Mouse (Mus musculus): ENCODE measurements around the gene Tnfsf10. TPM values are rescaled to one million over a fixed set of nuclear protein-coding genes. Genes with fewer than 3 reads are reported as not detected.

Gene Tnfsf10
- polyA plus RNA-seq, 1 experiment from 2014 or later = not detected

DNA sequence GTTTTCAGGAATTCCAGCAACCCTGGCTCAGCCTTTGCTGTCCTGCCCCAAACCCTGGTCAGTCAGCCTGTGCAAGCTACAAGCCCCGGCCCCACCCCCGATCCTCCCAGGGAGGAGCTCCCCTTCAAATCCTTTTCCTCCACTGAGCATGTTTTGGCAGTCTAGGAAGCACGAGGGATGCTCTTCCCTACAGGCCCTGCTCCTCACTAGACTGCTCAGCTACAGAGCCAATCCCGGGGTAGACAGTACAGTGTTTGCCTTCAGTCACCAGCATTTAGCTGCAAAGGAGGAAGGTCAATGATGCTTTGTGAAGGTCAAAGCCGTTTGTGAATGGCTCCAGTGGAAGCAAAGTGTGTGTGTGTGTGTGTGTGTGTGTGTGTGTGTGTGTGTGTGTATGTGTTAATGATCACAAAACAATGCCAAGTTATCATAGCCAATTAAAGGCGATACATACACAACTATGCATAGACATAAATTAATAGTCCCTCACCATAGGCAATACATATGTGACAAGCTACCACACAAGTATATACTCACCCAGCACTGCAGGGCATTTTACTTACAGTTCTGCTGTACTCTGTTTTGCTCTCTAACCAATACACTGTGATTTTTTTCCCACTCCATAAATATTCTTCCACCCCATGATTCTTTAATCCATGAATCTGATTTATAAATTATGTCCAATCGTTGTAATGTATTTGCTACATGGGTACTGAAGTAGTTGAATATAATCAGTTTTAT is 23.0 kb upstream of the Tnfsf10 start:
- ATAC-seq (ENCODE audit: low FRiP score) (no peak), DNase-seq (ENCODE audit: low spot score) (no peak)
- Histone ChIP-seq H3K4me1 (replicated peaks; ENCODE audit: control insufficient read depth, insufficient read depth, low read length) (no peaks in the 10 kb centered on the region), H3K27ac (ENCODE audit: low read depth, low read length) (no peak overlapping the region), H3K27me3 (ENCODE audit: control insufficient read depth, insufficient read depth, low read length) (no peaks in the 10 kb centered on the region), H3K4me3 (ENCODE audit: low read depth, low read length) (no peak overlapping the region), H3K36me3 (ENCODE audit: control insufficient read depth, insufficient read depth, low read length) (no peaks in the 10 kb centered on the region), H3K4me2 (replicated peaks; ENCODE audit: low read depth, low read length) (no peak overlapping the region), H3K9me3 (ENCODE audit: control insufficient read depth, low read length) (no peaks in the 10 kb centered on the region), H3K9ac (ENCODE audit: low read depth, low read length) (no peak overlapping the region)
- 70% methylated on average over 7 of the region's 7 CpGs for WGBS

DNA sequence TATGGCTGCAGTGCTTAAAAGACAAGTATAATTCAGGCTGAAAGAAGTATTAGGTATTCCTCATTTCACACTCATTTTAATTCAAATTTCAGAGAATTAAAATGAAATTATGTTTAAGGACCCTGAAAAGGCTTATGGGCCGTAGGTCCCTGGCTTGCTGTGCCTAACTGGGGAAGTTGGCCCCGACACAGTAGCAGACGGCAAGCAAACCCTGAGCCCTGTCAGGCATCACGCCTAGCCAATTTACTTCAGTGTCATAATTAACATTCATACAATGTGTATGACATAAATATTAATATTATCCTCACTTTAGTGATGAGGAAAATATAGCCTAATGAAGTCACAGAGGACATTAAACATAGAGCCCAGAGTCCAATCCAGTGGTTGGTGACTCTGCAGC is 16.4 kb upstream of the Tnfsf10 start:
- H3K9me3 ChIP-seq (ENCODE audit: control insufficient read depth, low read length) = no peaks in the 10 kb centered on the region
- 94% methylated on average over 4 of the region's 4 CpGs for WGBS
- DNase-seq (ENCODE audit: low spot score) = no peak
- no peak overlapping the region for H3K4me2 ChIP-seq (replicated peaks; ENCODE audit: low read depth, low read length)
- H3K9ac ChIP-seq (ENCODE audit: low read depth, low read length) = no peak overlapping the region
- H3K4me3 ChIP-seq (ENCODE audit: low read depth, low read length) = no peak overlapping the region
- H3K27ac ChIP-seq (ENCODE audit: low read depth, low read length) = no peak overlapping the region
- ATAC-seq (ENCODE audit: low FRiP score) = no peak
- no peaks in the 10 kb centered on the region for H3K36me3 ChIP-seq (ENCODE audit: control insufficient read depth, insufficient read depth, low read length)
- H3K27me3 ChIP-seq (ENCODE audit: control insufficient read depth, insufficient read depth, low read length) = no peaks in the 10 kb centered on the region
- no peaks in the 10 kb centered on the region for H3K4me1 ChIP-seq (replicated peaks; ENCODE audit: control insufficient read depth, insufficient read depth, low read length)

DNA sequence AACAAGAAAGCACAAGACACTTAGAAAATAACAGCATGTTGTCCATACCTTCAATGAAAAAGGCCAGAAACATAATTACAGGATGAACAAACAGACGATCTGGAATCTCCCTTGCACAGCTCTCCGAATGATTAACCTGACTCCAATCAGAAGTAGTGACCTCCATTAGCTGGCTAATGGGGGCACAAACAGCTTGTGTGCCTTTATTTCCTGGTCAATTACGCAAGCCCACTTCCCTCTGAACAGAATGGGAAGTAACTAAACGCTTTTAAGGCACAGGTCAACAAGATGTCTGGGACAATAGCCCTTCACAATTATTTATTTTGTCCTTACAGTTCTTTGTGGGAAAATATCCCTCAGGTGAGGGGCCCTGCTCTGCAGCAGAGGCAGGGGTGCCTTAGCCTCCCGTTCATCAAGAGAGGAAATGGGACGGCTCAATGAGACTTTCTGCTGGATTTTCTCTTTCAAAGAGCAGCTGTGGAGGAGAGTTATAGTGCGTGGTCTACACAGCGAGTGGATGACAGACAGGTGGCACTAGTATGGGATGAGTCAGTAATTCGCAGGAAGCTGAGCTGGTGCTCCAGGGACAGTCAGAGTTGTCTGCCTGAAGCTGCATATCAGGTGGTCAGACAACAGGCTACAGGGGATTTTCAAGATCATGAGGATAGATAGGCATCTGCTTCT is 14.3 kb upstream of the Tnfsf10 start:
- H3K4me3 ChIP-seq (ENCODE audit: low read depth, low read length) = no peak overlapping the region
- ATAC-seq (ENCODE audit: low FRiP score) (no peak), DNase-seq (ENCODE audit: low spot score) (no peak)
- H3K4me2 ChIP-seq (replicated peaks; ENCODE audit: low read depth, low read length) = no peak overlapping the region
- H3K9me3 ChIP-seq (ENCODE audit: control insufficient read depth, low read length) = no peaks in the 10 kb centered on the region
- H3K36me3 ChIP-seq (ENCODE audit: control insufficient read depth, insufficient read depth, low read length) = no peaks in the 10 kb centered on the region
- no peak overlapping the region for H3K9ac ChIP-seq (ENCODE audit: low read depth, low read length)
- no peaks in the 10 kb centered on the region for H3K27me3 ChIP-seq (ENCODE audit: control insufficient read depth, insufficient read depth, low read length)
- no peak overlapping the region for H3K27ac ChIP-seq (ENCODE audit: low read depth, low read length)
- no peaks in the 10 kb centered on the region for H3K4me1 ChIP-seq (replicated peaks; ENCODE audit: control insufficient read depth, insufficient read depth, low read length)
- 84% methylated on average over 9 of the region's 9 CpGs for WGBS

DNA sequence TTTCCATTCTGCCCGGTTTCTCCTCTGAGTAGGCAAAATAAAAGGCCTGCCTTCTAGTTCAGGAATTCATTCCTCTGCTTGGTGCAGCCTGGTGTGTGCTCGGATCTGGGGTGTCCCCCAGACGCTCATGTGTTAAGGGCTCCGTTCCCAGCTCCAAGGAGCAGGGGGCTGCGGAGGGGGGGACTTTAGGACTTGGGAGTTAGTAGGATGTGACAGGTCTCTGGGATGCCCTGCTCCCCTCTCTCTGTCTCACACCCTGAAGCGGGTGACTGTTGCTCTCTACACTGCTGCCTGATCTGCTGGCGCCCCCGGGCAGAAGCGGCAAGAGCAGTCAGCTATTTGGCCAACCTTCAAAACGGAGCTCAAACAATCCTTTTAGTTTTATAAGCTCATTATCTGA is 10.0 kb upstream of the Tnfsf10 start:
- 82% methylated on average over 10 of the region's 10 CpGs for WGBS
- DNase-seq (ENCODE audit: low spot score) (no peak), ATAC-seq (ENCODE audit: low FRiP score) (no peak)
- Histone ChIP-seq H3K9ac (ENCODE audit: low read depth, low read length) (no peak overlapping the region), H3K36me3 (ENCODE audit: control insufficient read depth, insufficient read depth, low read length) (no peaks in the 10 kb centered on the region), H3K4me3 (ENCODE audit: low read depth, low read length) (no peak overlapping the region), H3K4me1 (replicated peaks; ENCODE audit: control insufficient read depth, insufficient read depth, low read length) (no peaks in the 10 kb centered on the region), H3K27ac (ENCODE audit: low read depth, low read length) (no peak overlapping the region), H3K4me2 (replicated peaks; ENCODE audit: low read depth, low read length) (no peak overlapping the region), H3K27me3 (ENCODE audit: control insufficient read depth, insufficient read depth, low read length) (no peaks in the 10 kb centered on the region), H3K9me3 (ENCODE audit: control insufficient read depth, low read length) (no peaks in the 10 kb centered on the region)

DNA sequence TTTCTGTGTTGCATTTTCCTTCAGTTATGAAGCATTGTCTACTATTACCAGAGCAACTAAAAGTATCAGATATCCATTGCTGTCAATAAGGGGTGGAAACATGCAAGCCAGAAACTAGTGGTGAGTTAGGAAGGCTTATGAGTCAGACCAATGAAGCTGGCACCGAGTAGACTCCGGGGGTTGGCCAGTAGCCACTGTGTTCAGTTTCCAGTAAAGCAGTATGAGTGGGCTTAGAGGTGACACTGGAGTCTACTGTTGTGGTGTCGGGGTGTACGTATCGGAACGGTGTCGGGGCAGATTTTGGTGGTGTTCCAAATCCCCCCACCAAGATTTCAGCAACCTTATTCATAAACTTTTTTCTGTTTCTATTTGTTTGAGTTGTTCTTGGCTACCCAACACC is 5.9 kb upstream of the Tnfsf10 start:
- Histone ChIP-seq H3K9ac (ENCODE audit: low read depth, low read length) (no peak overlapping the region), H3K27me3 (ENCODE audit: control insufficient read depth, insufficient read depth, low read length) (no peaks in the 10 kb centered on the region), H3K4me3 (ENCODE audit: low read depth, low read length) (no peak overlapping the region), H3K36me3 (ENCODE audit: control insufficient read depth, insufficient read depth, low read length) (no peaks in the 10 kb centered on the region), H3K27ac (ENCODE audit: low read depth, low read length) (no peak overlapping the region), H3K9me3 (ENCODE audit: control insufficient read depth, low read length) (no peaks in the 10 kb centered on the region), H3K4me2 (replicated peaks; ENCODE audit: low read depth, low read length) (no peak overlapping the region), H3K4me1 (replicated peaks; ENCODE audit: control insufficient read depth, insufficient read depth, low read length) (no peaks in the 10 kb centered on the region)
- DNase-seq (ENCODE audit: low spot score) = no peak
- no peak for ATAC-seq (ENCODE audit: low FRiP score)
- WGBS = 98% methylated on average over 7 of the region's 7 CpGs

DNA sequence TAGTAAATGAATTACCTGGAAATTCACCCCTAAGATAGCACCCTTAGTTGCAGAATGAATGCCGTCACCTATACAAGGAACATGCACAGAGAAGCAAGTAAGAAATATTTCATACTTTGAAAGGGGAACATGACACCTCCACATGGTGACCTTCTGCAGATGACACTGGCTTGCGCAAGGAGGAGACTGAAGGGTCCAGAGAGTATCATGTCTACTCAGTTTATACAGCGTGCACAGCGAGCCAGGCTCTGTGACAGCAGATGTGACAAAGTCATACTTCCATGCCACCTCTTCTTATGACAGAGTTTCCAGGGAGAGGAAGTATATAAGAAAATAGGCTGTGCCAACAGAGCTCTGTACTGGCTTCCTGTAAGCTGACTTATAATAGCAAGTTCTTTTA is 5.4 kb upstream of the Tnfsf10 start:
- ATAC-seq (ENCODE audit: low FRiP score) (no peak), DNase-seq (ENCODE audit: low spot score) (no peak)
- WGBS = 87% methylated on average over 4 of the region's 4 CpGs
- Histone ChIP-seq H3K9ac (ENCODE audit: low read depth, low read length) (no peak overlapping the region), H3K4me2 (replicated peaks; ENCODE audit: low read depth, low read length) (no peak overlapping the region), H3K36me3 (ENCODE audit: control insufficient read depth, insufficient read depth, low read length) (no peaks in the 10 kb centered on the region), H3K9me3 (ENCODE audit: control insufficient read depth, low read length) (no peaks in the 10 kb centered on the region), H3K27ac (ENCODE audit: low read depth, low read length) (no peak overlapping the region), H3K27me3 (ENCODE audit: control insufficient read depth, insufficient read depth, low read length) (no peaks in the 10 kb centered on the region), H3K4me3 (ENCODE audit: low read depth, low read length) (no peak overlapping the region), H3K4me1 (replicated peaks; ENCODE audit: control insufficient read depth, insufficient read depth, low read length) (no peaks in the 10 kb centered on the region)

DNA sequence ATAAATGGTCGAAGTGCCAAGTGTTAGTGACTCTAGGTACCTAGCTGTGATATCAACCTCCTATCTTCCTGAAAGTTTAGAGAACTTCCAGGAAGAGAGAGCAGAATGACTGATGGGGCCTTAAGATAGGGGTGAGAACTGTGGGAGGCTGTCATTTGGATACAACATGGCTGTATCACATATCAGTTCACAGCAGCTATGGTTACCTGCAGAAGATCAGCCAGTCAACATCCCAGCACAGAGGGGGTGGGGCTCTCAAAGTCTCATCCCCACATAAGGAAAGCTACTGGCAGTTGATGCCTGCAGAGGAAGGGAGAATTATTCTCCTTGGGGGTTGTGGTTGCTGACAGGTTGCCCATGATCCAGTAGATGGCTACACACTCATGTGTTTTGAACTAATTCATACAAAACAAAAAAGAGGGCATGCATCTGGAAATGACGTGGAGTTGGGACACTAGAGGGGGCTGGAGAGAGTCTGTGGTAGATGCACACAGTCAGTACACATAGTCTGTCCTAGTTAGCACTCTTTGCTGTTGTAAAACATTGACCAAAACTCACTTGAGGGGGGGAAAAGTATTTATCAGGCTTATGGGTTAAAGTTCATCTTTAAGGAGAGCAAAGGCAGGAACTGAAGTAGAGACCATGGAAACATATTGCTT is 2.2 kb upstream of the Tnfsf10 start:
- no peak for DNase-seq (ENCODE audit: low spot score)
- no peak overlapping the region for H3K4me2 ChIP-seq (replicated peaks; ENCODE audit: low read depth, low read length)
- H3K4me1 ChIP-seq (replicated peaks; ENCODE audit: control insufficient read depth, insufficient read depth, low read length) = no peaks in the 10 kb centered on the region
- no peaks in the 10 kb centered on the region for H3K36me3 ChIP-seq (ENCODE audit: control insufficient read depth, insufficient read depth, low read length)
- H3K4me3 ChIP-seq (ENCODE audit: low read depth, low read length) = no peak overlapping the region
- no peaks in the 10 kb centered on the region for H3K9me3 ChIP-seq (ENCODE audit: control insufficient read depth, low read length)
- H3K27me3 ChIP-seq (ENCODE audit: control insufficient read depth, insufficient read depth, low read length) = no peaks in the 10 kb centered on the region
- WGBS = 69% methylated on average over 2 of the region's 2 CpGs
- H3K27ac ChIP-seq (ENCODE audit: low read depth, low read length) = no peak overlapping the region
- no peak overlapping the region for H3K9ac ChIP-seq (ENCODE audit: low read depth, low read length)
- no peak for ATAC-seq (ENCODE audit: low FRiP score)

DNA sequence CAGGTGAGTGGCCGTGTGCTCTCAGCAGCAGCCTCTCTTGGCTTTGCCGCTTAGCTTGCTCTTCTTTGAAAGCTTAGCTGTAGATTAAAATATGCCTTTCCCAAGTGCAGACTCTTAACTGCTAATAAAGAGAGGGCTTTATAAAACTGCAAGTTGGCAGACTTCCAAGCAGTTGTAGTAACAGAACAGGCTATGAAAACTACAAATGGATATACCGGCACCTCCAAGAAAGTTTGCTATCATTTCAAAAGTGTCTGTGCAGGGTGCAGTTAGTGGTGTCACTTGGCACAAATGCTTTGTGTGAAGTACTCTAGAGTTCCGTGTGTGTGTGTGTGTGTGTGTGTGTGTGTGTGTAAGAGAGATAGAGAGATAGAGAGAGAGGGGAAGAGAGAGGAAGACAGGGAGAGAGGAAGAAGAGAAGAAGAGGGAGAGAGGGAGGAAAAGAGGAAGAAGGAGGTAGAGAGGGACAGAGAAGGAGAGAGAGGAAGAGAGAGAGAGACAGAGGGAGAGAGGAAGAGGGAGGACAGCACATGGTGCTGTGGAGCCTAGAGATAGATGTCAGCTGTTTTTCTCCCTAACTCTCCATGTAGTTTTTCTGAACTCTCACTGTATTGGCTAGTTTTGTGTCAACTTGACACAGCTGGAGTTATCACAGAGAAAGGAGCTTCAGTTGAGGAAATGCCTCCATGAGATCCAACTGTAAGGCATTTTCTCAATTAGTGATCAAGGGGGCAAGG is 628 bp downstream of the Tnfsf10 start:
- H3K4me2 ChIP-seq (replicated peaks; ENCODE audit: low read depth, low read length) = no peak overlapping the region
- H3K9me3 ChIP-seq (ENCODE audit: control insufficient read depth, low read length) = no peaks in the 10 kb centered on the region
- H3K27me3 ChIP-seq (ENCODE audit: control insufficient read depth, insufficient read depth, low read length) = no peaks in the 10 kb centered on the region
- H3K36me3 ChIP-seq (ENCODE audit: control insufficient read depth, insufficient read depth, low read length) = no peaks in the 10 kb centered on the region
- WGBS = 86% methylated on average over 4 of the region's 4 CpGs
- no peak overlapping the region for H3K9ac ChIP-seq (ENCODE audit: low read depth, low read length)
- H3K4me3 ChIP-seq (ENCODE audit: low read depth, low read length) = no peak overlapping the region
- no peaks in the 10 kb centered on the region for H3K4me1 ChIP-seq (replicated peaks; ENCODE audit: control insufficient read depth, insufficient read depth, low read length)
- DNase-seq (ENCODE audit: low spot score) (no peak), ATAC-seq (ENCODE audit: low FRiP score) (no peak)
- no peak overlapping the region for H3K27ac ChIP-seq (ENCODE audit: low read depth, low read length)

All from hindbrain, embryonic 11.5 days (tissue).